Mouse (Mus musculus) brain, adult 2 months (tissue): ENCODE data around the gene Gm17359.

Experiments used
- DNase-seq: peaks from one replicate; pipeline ENCODE4 v3.0.0; 2011; ENCODE audit warnings: low read depth, low spot score

Gene Gm17359

DNA sequence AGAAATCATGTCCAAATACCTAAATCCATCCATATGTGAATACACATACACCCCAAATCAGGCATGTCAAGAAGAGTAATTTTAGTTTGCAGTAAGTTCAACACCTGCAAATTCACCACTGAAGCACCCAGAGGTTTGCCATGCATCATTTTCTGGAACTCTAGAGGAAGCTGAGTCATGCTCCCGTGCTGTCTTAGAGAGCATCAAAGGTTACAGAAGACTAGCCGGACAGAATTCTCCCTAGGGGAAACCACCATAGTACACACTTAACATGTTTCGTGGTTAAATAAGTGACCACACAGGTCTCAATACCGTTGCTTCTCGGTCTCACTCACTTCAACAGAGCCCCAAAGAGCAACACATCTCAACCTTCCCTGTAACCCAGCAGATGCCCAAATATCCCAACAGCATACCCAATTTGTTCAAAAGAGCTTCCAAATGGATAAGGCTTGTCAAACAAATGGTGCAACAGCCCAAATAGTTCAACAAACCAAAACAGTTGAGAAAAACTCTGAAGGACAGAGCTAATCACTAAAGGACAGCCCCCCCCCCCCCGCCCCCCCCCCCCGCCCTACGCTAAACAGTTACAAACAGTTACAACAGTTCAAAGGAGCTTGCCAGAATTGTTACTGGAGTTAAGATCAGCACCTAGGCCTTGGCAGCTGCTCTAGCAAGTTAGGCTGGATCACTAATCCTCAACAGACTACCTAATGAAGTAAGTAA, at the start of gene Gm17359:
Gm17359 (plus strand) TSS at position 618 of the 723 bp plus-strand sequence.
- no peak for DNase-seq

DNA sequence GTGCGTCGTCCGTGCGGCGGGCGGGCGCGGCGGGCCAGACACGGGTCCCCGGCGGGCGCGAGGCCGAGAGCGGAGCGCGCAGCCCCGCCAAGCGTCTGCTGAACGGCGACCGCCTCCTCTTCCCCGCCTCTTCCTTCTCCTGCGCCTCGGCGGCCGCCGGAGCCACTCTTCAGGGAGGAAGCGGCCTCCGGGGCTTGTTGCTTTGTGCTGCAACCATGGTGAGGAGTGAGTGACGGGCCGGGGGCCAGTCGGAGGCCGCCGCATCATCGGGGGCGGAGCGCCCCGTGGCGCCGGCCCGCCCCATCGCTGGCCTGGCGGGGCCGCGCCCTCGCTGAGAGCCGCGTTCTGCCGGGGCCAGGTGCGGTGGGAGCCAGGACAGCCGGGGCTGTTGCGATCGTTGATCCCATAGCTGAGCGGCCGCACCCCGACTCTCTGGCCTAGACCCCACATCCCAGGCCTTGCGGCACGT, 49.3 kb upstream of the Gm17359 start:
- DNase-seq = peak; percentile 97

DNA sequence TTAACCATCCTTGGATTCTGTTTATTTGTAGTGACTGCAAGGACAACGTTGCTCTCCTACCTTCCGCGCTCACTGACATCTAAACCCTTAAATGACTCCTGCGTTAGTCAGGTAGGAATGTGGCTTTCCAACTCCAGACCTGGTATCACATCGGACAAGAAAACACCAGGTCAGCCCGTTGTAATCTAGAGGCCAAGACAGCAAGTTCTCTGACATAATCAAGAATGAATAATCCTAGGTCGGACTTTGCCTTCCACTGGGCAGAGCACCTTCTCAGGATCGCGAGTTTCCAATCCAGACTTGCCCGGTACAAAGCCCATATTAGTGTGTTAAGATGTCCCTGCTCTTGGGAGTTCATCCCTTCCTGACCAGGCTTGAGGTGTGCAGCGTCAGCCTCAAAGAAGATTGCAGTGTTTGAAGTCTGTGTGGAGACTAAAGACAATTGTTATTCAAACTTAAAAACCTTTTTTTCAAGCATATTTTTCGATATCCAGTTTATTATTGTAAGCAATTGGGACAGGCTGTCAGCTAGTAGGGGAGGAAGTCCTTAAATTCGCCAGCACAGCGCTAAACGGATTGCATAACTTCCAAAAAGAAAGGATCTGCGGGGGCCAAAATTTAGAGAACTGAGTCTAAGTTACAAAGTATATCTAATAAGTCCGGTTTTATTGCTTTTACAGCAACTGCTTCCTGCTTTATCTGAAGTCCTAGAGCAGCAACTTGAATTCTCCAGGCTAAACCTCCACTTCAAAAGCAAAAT, 48.6 kb upstream of the Gm17359 start:
- peak; percentile 48 for DNase-seq

DNA sequence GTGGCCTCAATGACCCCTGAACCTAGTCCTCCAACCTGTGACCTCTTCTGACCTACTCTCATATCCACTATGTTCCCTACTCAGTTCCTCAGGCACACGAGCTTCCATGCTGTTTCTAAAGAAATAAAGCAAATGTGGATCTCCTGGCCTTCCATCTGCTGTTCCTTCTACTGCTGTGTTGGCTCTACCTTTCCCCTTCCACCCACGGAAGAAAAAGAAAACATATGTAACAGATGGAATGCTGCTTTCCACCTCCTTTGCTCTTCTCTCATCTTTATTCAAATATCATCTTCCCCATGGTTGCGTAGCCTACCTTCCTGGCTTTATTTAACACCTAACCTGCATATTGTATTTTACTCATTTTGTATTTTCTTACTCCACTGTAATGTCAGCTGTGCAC, 47.4 kb upstream of the Gm17359 start:
- DNase-seq = peak; percentile 78

DNA sequence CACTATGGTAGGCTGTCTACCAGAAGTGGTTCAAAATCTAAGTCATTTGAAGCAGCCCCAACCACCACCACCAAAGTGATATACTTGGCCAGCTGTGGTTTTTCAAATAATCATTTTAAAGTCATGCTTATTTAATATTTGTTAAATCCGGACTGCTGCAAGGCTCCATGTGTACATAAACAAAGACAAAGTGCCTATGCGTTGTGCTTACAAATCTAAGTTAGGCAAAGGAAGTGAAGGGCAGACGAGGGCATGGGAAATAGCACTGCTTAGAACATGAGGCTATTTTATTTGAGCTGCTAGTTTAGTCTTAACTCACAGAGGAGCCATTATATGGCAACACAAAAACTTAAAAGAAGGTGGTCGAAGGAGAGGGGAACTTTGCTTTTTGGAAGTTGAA, 43.4 kb upstream of the Gm17359 start:
- DNase-seq = no peak

DNA sequence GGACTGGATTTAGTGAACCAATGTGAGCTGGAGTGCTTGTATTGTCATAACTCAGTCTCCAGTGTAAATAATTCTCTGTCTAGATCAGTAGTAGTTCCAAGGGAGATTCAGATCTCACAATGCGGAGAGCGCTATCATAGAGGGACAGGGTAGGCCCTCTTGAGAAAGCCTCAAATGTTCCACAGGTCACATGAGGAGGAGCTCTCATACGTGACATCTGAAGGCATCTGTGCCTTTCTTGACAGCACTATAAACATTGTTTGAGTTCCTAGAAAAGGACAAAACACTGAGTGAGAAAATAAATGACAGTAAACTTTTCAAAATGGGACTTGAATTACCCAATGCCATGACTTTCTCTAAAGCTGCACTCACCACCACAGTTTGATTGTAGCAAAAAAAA, 41.8 kb upstream of the Gm17359 start:
- no peak for DNase-seq

DNA sequence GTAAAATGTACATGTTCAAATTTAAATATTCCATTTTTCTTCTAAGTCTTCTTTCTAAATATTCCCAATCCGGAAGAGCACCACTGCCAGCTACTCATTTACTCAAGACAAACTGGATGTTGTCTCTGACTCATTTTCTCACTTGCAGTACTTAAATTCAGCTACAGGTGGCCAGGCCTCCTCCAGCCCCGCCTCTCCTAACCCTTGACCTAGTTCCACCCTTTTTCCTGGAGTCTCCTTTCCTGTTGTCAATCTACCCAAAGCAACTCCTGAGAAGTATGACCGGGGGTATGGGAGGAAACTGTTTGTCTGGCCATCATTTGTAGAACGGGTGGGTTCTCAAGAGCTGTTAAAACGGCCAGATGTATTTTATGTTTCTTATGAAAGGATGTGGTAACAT, 40.4 kb upstream of the Gm17359 start:
- peak; percentile 40 for DNase-seq

DNA sequence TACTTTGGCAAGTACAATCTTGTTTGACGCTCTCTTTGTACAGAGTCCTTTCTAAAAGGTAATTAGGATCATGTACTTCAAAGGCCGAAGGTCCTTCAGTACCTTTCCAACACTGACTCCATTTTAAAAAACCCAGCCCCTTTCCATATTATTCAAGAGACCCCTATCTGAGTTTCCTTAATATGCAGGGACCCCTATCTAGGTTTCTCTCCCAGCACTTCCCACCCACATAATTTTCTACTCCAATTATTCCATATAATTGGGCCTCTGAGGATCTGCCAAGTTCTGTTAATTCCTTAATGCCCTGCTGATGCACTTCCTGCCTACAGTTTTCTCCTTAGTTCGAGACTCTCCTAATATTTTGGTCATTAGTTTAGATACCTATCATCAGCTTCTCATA, 39.9 kb upstream of the Gm17359 start:
- no peak for DNase-seq

DNA sequence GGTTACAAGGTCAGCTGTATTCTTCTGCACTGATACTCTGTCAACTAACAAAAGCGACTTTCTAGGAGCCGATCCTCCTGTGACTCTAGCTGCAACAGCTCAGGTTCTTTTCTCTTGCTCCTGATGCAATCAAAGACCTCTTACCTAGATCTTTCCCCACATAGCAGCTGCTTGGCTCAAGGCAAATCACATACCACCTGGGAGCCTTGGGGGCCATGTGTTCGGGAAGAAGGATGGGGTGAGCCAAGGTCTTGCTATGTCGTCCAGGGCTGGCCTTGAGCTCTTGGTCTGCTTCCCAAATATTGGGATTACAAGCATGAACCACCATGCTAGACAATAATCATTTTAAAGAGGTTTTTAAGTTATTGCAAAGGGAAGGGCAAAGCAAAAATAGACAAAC, 39.2 kb upstream of the Gm17359 start:
- no peak for DNase-seq

DNA sequence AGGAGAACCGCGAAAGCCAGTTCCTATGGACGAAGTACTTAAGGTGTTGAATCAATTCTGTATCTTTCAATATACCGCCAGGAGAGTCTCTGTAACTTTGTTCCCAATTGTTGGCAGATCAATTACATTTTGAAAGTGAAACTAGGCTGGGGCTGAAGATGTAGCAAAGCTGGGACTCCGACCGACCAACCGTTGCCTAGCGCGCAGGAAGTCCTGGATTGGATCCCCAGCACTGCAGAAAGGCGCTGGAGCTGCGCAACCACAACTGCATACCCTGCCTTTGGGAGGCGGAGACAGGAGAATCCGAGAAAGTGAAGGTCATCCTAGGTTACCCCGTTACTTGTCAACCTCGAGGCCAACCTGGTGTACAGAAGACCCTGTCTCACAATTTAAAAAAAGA, 37.1 kb upstream of the Gm17359 start:
- no peak for DNase-seq

DNA sequence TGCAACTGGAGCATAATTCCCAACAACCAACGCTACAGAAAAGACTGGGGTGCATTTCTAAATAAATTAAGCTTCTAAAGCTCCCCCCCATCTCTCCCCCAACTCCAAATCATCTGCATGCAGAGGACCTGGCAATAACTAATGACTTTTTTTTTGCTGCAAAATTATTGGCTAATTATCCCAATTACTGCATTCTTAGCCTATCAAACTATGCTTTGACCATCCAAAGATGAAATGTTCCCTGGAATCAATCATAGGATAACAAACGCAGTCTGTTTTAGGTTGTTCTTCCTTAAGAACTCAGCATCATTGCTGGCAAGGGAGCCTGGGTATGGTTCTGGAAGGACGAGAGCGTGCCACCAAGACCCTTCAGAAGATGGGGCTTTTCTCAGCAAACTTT, 27.9 kb upstream of the Gm17359 start:
- no peak for DNase-seq

DNA sequence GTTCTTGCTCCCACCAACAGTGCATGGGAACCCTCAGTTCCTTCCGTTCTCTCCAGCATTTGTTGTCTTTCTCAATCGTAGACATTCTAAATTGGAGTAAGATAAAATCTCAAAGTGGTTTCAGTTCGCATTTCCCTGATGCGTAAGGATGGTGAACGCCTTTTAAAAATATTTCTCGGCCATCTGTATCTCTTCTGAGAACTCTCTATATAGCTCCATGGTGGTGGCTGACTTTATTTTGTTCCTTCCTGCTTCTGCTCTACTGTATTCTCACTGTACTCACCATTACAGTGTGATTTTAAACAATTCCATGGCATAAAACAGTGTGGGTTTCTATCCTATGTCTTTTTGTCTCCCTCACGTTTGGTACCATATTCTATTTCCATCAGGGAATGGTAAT, 26.3 kb upstream of the Gm17359 start:
- DNase-seq = peak; percentile 33

DNA sequence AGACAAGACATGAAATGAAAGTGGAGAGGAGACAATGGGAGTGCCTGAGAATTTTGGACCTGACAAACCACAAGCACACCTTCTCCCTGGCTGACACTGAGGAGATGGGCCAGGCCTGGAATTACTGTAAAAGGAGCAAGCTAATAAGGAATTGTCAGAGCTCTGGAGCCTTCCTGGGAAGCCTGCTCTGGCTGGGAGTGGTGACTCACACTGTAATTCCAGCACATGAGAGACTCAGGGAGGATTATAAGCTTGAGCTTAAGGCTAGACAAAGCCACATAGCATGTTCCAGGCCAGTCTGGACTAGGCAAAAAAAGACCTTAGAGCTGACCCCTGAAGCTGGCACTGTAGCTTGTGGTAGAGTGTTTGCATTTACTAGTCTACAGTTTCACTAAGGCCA, 24.6 kb upstream of the Gm17359 start:
- peak; percentile 64 for DNase-seq

DNA sequence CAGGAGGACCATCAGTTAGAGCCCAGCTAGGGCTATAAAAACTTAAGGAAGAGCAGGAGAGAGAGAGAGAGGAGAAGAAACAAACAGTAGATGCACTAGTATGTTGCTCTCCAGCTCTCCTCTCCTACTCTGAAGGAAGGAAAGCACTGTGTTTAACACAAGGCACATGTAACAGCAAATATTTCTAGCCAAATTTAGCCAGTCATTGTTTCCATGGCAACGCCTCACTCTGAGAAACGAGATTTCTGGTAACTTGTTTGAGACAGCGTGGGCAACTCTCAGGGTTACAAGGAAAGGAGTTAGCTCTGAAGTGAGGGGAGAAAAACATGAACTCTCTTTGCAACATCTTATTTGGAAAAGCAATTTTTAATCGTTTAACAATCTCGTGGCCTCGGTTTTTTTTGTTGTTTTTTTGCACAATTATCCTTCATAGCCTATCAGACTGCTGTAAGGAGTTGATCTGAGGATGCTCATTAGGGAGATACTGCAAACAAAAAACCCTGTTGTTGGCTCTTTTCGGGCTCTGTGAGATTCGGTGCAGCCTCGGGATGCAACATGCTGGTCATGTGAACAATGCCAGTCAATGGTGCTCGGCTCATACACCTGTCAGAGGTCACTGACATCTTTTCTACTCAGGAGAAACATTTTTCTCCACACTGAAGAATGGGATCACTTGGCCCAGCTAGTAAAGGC, 22.3 kb upstream of the Gm17359 start:
- peak; percentile 95 for DNase-seq

DNA sequence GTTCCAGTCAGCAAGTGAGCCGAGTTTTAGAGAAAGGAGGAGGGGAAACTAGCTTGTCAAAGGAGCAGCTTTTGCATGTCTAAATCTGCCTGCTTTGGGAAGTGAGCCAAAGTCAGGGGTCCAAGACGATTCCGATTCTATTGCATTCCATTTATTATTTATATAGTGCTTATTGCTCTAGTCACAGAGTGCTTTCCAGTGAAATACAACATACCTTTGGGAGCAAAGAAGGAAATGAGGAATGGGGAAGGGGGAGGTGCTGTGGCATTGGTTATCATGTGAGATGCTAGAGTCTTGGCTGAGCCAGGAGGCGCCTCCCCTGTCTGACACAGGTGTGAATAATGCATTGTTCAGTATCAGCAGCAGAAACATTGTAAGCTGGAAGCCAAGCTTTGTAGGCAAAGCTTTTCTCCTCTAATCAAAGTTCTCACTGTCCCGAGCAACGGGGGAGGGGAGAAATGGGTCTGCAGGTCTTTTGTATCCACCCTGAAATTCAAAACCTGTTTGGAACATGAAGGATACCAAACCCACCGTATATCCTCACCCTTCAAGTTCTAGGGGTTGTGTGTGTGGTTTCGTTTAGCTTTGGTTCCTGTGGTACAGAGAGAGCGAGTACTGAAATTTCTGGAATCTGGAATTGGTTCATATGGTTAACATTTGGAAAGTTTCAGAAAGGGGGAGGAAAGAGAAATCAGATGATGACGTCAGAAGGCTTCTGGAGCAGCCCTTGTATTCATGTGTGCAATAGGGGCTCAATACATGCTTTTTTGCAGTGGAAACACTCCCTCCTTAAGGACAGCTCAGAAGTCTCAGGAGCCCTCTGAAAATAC, 11.5 kb upstream of the Gm17359 start:
- DNase-seq = no peak

DNA sequence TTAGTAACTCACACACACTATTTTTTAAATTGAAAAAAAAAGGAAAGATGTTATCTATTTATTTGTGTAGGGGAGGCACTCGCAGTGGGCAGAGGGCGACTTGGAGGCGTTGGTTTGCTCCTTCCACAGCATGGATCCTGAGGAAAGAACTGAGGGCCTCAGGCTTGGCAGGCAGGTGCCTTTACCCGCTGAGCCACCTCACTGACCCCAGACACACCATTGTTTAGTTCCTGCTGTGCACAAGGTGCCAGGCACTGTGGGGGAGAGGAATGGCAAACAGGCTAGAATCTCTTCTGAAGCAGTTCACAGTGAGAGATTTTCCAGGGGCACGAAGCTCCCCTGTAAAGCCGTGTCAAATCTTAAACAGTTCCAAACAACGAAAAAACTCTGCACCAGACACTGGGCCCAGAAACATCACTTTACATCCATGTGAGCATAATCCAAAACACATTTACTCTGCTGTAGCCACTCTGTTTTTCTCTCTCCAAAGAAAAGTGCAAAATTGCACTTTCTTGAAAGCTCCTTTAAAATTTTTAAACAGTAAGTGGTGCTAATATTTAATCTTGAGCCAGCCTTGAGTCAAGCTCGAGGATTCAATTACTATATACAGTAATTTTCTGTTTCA, 6.7 kb upstream of the Gm17359 start:
- DNase-seq = no peak

DNA sequence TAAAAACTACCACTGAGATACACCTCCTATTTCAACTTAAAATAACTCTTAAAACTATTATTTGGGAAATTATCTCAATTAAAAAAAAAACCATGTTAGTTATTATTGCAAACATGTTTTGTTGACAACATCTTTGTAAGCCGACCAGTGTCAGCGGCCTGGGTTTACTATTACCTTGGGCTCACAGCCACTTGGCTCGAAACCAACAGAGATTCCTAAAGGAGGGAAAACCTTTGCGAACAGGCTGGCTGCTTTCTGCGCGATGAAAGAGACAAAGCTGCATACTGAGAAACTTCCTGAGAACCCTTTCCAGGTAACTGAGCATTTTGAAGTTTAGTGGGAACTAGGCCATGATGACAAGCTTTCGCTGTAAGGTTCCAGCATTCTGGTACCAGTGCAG, 3.4 kb upstream of the Gm17359 start:
- DNase-seq = no peak

DNA sequence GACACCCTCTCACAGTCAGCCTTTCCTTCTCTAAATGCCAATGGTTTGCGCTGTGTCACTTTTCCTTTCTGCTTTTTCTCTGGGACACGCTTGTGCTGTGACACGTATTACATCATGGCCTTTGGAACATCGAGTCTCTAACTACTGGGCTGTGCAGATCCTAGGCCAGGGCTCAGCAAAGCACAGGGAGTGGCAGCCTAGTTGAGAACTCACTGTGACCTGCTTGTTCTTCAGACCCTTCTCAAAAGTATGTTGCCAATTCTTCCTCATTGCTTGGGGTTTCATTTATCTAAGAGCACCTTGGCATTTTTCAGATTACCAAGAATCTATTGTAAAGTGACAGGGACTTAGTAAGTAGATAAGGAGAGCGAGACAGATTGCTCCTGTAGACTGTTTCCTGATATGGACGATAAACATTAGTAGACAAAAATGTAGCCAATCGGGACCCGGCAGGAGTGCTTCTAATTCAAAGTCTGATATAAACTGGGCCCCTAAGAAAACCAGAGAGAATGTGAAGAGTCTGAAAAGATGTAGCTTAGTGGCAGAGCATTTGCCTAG, 2.7 kb upstream of the Gm17359 start:
- DNase-seq = no peak

DNA sequence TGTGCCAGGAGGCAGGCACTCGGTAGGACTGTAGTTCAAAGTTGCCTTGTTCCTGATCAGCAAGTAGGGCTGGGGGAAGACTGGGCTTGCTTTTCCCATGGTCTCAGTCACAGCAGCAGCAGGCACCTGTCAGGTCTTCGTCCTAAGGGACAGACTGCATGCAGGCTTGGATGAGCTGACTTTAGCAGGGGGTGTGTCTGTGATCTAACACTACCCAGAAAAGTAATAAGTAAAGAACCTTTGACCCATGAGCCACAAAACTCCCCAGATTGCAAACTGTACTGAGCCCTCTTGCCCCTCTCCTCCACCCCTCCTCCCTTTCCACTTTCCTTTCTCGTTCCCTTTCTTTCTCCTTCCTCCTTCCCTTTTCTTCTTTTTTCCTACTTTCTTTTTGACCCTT, 4.3 kb downstream of the Gm17359 start:
- DNase-seq = no peak

DNA sequence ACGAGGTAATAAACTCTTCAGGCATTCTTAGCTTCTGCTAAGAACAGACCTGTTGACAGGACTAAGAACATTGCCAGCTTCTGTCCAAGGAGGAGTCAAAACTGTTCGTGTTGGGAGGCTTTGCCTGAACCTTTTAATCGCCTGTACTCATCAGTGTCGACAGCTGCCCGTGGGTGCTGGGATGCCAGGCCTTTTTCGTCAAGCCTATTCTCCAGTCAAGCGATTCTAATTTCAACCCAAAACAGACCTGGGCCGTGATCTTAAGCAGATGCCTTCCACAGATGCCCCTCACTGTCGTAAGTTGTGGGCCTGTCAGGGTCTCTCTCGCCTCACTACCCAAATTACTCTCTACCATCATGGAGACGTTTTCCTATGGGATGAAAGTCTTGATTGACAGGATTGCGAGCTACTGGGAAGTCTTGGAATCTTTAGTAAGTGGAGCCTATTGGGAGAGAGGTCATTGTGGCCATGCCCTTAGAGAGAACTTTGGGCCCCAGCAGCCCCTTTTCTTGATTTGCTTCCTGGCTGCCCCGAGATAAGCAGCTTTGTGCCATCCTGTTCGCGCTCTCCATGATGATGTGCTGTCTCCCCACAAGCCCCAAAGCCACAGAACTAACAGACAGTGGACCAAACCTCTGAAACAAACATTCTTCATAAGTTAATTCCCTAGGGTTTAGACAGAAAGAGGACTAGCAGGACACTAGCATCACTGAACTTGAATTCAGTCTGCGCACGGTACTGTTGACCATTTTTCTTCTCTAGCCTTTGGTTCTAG, 6.7 kb downstream of the Gm17359 start:
- no peak for DNase-seq
